Mouse (Mus musculus): ENCODE measurements around the gene Tcf20. TPM values are rescaled to one million over a fixed set of nuclear protein-coding genes. Genes with fewer than 3 reads are reported as not detected.

Tcf20 gene
- polyA plus RNA-seq, 1 experiment from 2014 or later: 13.0 TPM

DNA sequence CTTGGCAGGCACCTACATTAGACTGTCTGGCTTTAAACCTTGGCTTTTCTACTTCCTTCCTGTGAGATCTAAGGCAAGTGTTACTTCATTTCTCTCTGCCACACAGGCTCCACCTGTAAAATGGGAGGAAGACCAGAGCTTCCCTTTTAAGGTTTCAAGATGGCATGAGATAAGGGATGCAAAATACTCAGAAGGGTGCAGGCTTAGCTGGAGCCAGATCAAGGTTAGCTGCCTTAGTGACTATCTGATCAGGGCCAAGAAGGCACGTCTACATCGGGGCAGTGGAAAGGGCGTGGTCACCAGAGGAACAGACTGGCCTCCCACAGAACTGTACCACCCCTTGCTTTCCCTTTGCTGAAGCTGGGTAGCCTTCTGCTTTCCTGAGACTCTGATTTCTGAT is 73.2 kb downstream of the Tcf20 start:
- H3K36me3 ChIP-seq (ENCODE audit: control insufficient read depth, insufficient read depth, low read length): no peaks in the 10 kb centered on the region
- H3K27me3 ChIP-seq (ENCODE audit: control insufficient read depth, insufficient read depth, low read depth, low read length): no peaks in the 10 kb centered on the region
- no peak overlapping the region for H3K4me2 ChIP-seq (ENCODE audit: low read length)
- no peak overlapping the region for H3K27ac ChIP-seq (ENCODE audit: low read length)
- H3K9me3 ChIP-seq (replicated peaks; ENCODE audit: control insufficient read depth, low read length, poor library complexity, severe bottlenecking): no peaks in the 10 kb centered on the region
- H3K9ac ChIP-seq (ENCODE audit: low read depth, low read length): no peak overlapping the region
- no peak overlapping the region for H3K4me3 ChIP-seq (ENCODE audit: low read depth, low read length)
- 73% methylated on average over 3 of the region's 3 CpGs for WGBS
- H3K4me1 ChIP-seq (ENCODE audit: control insufficient read depth, insufficient read depth, low read length): peaks cover 64% of the 10 kb centered on the region
- ATAC-seq: no peak

DNA sequence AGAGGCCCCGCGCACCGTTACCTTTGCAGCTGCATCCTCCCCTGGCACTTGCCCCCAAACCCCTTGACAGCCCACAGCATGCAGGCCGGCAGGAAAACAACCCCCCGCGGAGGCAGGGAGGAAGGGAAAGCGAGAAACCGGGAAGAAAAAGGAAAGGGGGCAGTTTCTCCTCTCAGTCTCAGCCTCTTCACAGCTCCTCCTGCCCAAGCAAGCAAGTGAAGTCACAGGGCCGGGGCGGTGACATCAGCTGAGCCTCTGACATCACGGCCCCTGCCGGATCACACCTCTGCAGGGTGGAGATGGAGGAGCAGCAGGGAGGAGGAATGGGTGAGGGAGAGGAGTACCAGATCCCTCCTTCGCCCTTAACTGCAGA is 75.7 kb downstream of the Tcf20 start:
- H3K9me3 ChIP-seq (replicated peaks; ENCODE audit: control insufficient read depth, low read length, poor library complexity, severe bottlenecking): no peaks in the 10 kb centered on the region
- no peaks in the 10 kb centered on the region for H3K36me3 ChIP-seq (ENCODE audit: control insufficient read depth, insufficient read depth, low read length)
- H3K4me2 ChIP-seq (ENCODE audit: low read length): peak overlapping the region; percentile 88
- WGBS: 2% methylated on average over 13 of the region's 13 CpGs
- peak overlapping the region; percentile 67 for H3K9ac ChIP-seq (ENCODE audit: low read depth, low read length)
- no peaks in the 10 kb centered on the region for H3K27me3 ChIP-seq (ENCODE audit: control insufficient read depth, insufficient read depth, low read depth, low read length)
- H3K4me1 ChIP-seq (ENCODE audit: control insufficient read depth, insufficient read depth, low read length): peaks cover 44% of the 10 kb centered on the region
- peak overlapping the region; percentile 83 for H3K27ac ChIP-seq (ENCODE audit: low read length)
- peak; percentile 34; the same call in 1 of the 2 replicates for ATAC-seq
- H3K4me3 ChIP-seq (ENCODE audit: low read depth, low read length): peak overlapping the region; percentile 40

- Histone ChIP-seq H3K9ac (ENCODE audit: low read depth, low read length) (peak overlapping the region; percentile 67), H3K4me1 (ENCODE audit: control insufficient read depth, insufficient read depth, low read length) (peaks cover 39% of the 10 kb centered on the region), H3K9me3 (replicated peaks; ENCODE audit: control insufficient read depth, low read length, poor library complexity, severe bottlenecking) (no peaks in the 10 kb centered on the region), H3K27ac (ENCODE audit: low read length) (peak overlapping the region; percentile 83), H3K4me2 (ENCODE audit: low read length) (peak overlapping the region; percentile 88), H3K27me3 (ENCODE audit: control insufficient read depth, insufficient read depth, low read depth, low read length) (no peaks in the 10 kb centered on the region), H3K36me3 (ENCODE audit: control insufficient read depth, insufficient read depth, low read length) (no peaks in the 10 kb centered on the region), H3K4me3 (ENCODE audit: low read depth, low read length) (peak overlapping the region; percentile 40)
- 3% methylated on average over 43 of the region's 44 CpGs for WGBS
- peak; percentile 59; the same call in 1 of the 2 replicates for ATAC-seq
Observed at GRCm38 (mm10) chr15:82911001-82911964, 76.4 kb downstream of the Tcf20 start.

GRCm38 (mm10) chr15:82910596-82910995 is 77.1 kb downstream of the Tcf20 start:
- peaks cover 38% of the 10 kb centered on the region for H3K4me1 ChIP-seq (ENCODE audit: control insufficient read depth, insufficient read depth, low read length)
- H3K27ac ChIP-seq (ENCODE audit: low read length): peak overlapping the region; percentile 83
- 57% methylated on average over 2 of the region's 2 CpGs for whole genome bisulfite sequencing
- no peak for ATAC-seq
- H3K27me3 ChIP-seq (ENCODE audit: control insufficient read depth, insufficient read depth, low read depth, low read length): no peaks in the 10 kb centered on the region
- H3K4me2 ChIP-seq (ENCODE audit: low read length): peak overlapping the region; percentile 88
- no peaks in the 10 kb centered on the region for H3K36me3 ChIP-seq (ENCODE audit: control insufficient read depth, insufficient read depth, low read length)
- no peak overlapping the region; the same call in 1 of the 2 replicates for H3K4me3 ChIP-seq (ENCODE audit: low read depth, low read length)
- H3K9me3 ChIP-seq (replicated peaks; ENCODE audit: control insufficient read depth, low read length, poor library complexity, severe bottlenecking): no peaks in the 10 kb centered on the region
- peak overlapping the region; percentile 47 for H3K9ac ChIP-seq (ENCODE audit: low read depth, low read length)

- WGBS: 90% methylated on average over 4 of the region's 4 CpGs
- Histone ChIP-seq H3K4me3 (ENCODE audit: low read depth, low read length) (no peak overlapping the region), H3K36me3 (ENCODE audit: control insufficient read depth, insufficient read depth, low read length) (no peaks in the 10 kb centered on the region), H3K27me3 (ENCODE audit: control insufficient read depth, insufficient read depth, low read depth, low read length) (no peaks in the 10 kb centered on the region), H3K4me2 (ENCODE audit: low read length) (no peak overlapping the region), H3K4me1 (ENCODE audit: control insufficient read depth, insufficient read depth, low read length) (peaks cover 39% of the 10 kb centered on the region), H3K9me3 (replicated peaks; ENCODE audit: control insufficient read depth, low read length, poor library complexity, severe bottlenecking) (no peaks in the 10 kb centered on the region), H3K9ac (ENCODE audit: low read depth, low read length) (no peak overlapping the region), H3K27ac (ENCODE audit: low read length) (no peak overlapping the region)
- no peak for ATAC-seq
Observed at GRCm38 (mm10) chr15:82909791-82910190, 77.9 kb downstream of the Tcf20 start.

DNA sequence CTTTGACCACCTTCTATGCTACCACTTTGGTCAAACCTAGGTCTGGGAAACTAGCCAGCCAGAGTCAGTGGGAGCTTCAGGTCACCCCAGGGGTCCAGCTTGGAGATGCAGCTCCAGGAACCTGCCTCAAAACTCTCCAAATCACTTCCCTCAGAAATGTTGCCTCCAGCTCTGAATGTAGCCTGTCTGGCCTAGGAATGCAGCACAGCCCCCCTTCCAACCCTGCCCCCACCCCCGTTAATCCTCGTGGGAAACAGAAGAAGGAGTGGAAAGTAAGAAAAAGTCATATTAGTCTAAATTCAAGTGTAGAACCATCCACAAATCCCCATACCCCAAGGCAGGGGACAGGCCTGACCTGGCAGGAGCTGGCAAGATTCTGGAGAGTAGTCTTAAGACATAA is 79.2 kb downstream of the Tcf20 start:
- no peaks in the 10 kb centered on the region for H3K27me3 ChIP-seq (ENCODE audit: control insufficient read depth, insufficient read depth, low read depth, low read length)
- peaks cover 50% of the 10 kb centered on the region for H3K4me1 ChIP-seq (ENCODE audit: control insufficient read depth, insufficient read depth, low read length)
- WGBS: 3% methylated on average over 2 of the region's 2 CpGs
- H3K27ac ChIP-seq (ENCODE audit: low read length): no peak overlapping the region
- no peak overlapping the region for H3K9ac ChIP-seq (ENCODE audit: low read depth, low read length)
- no peaks in the 10 kb centered on the region for H3K36me3 ChIP-seq (ENCODE audit: control insufficient read depth, insufficient read depth, low read length)
- H3K4me3 ChIP-seq (ENCODE audit: low read depth, low read length): no peak overlapping the region
- no peak overlapping the region for H3K4me2 ChIP-seq (ENCODE audit: low read length)
- no peaks in the 10 kb centered on the region for H3K9me3 ChIP-seq (replicated peaks; ENCODE audit: control insufficient read depth, low read length, poor library complexity, severe bottlenecking)
- no peak for ATAC-seq

DNA sequence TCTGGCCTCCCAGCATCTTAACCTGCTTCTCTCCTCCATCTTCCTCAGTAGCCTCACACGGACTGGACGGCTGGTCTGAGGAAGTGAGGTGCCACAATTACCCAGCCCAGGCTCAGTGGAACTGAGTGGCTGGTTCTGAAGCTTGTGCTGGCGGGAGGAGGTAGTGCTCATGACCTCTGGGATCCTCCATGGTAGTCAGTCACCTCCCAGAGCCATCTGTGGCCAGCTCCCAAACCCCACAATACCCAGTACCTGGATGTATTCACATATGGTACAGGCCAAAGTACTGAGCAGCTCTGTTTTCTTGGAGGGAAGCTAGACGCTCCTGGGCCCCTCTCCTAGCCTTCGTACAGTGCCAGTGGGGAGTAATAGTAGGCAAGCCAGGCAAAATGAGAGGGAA is 80.4 kb downstream of the Tcf20 start:
- ATAC-seq: no peak
- H3K9me3 ChIP-seq (replicated peaks; ENCODE audit: control insufficient read depth, low read length, poor library complexity, severe bottlenecking): no peaks in the 10 kb centered on the region
- no peaks in the 10 kb centered on the region for H3K36me3 ChIP-seq (ENCODE audit: control insufficient read depth, insufficient read depth, low read length)
- no peak overlapping the region for H3K9ac ChIP-seq (ENCODE audit: low read depth, low read length)
- WGBS: 83% methylated on average over 5 of the region's 5 CpGs
- no peak overlapping the region for H3K27ac ChIP-seq (ENCODE audit: low read length)
- no peaks in the 10 kb centered on the region for H3K27me3 ChIP-seq (ENCODE audit: control insufficient read depth, insufficient read depth, low read depth, low read length)
- H3K4me1 ChIP-seq (ENCODE audit: control insufficient read depth, insufficient read depth, low read length): peaks cover 45% of the 10 kb centered on the region
- H3K4me3 ChIP-seq (ENCODE audit: low read depth, low read length): no peak overlapping the region
- H3K4me2 ChIP-seq (ENCODE audit: low read length): no peak overlapping the region

DNA sequence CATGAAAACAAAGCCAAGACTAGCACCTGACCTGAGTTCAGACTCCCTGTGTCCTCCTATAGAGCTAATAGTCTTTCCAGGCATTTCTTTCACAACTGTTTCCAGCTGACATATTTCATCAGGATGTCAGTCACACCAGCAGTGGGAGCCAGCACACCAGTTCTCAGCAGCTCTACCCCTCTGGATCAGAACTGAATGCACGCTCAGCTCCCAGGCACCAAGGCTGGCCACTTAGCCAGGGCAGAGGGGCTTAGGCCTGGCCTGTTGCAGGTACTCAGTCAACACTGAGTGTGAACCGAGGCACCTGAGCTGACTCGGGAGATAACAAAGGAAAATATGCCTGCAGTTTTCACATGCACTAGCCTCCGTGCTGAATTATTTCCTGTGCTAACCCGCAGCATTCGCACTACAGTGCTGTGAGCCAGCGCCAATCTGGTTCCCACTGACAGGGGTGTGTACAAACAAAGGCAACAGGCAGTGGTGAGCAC is 81.1 kb downstream of the Tcf20 start:
- Histone ChIP-seq H3K36me3 (ENCODE audit: control insufficient read depth, insufficient read depth, low read length) (no peaks in the 10 kb centered on the region), H3K4me1 (ENCODE audit: control insufficient read depth, insufficient read depth, low read length) (peaks cover 40% of the 10 kb centered on the region), H3K9ac (ENCODE audit: low read depth, low read length) (no peak overlapping the region), H3K27ac (ENCODE audit: low read length) (no peak overlapping the region), H3K4me3 (ENCODE audit: low read depth, low read length) (no peak overlapping the region), H3K27me3 (ENCODE audit: control insufficient read depth, insufficient read depth, low read depth, low read length) (no peaks in the 10 kb centered on the region), H3K4me2 (ENCODE audit: low read length) (no peak overlapping the region), H3K9me3 (replicated peaks; ENCODE audit: control insufficient read depth, low read length, poor library complexity, severe bottlenecking) (no peaks in the 10 kb centered on the region)
- whole genome bisulfite sequencing: 47% methylated on average over 7 of the region's 7 CpGs
- no peak for ATAC-seq

Data from midbrain, embryonic 16.5 days (tissue).